Mouse (Mus musculus): ENCODE measurements around the gene Inhbe.

Inhbe gene

DNA sequence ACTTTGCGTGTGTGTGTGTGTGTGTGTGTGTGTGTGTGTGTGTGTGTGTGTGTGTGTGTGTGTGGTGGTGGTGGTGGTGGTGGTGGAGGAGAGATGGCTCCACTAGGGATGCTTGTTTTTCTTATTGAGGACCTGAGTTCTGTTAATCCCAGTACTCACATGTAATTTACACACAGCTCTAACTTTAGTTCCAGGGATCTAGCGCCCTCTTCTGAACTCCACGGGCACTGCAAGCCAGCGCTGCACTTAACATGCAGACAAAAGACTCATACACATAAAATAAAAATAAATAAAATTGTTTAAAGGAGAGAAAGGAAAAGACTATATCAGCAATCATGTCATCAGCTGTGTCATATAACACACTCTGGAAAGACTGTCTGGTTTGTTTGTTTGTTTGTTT lies 5.3 kb downstream of the Inhbe start:
- in situ Hi-C loops (cut with MboI, MseI) = no loop called here

- in situ Hi-C loops (cut with MboI, MseI) = no loop called here
Observed at GRCm38 (mm10) chr10:127346173-127346572, 8.0 kb downstream of the Inhbe start.

GRCm38 (mm10) chr10:127343029-127343428 lies 11.2 kb downstream of the Inhbe start:
- in situ Hi-C loops (cut with MboI, MseI) = no loop called here

DNA sequence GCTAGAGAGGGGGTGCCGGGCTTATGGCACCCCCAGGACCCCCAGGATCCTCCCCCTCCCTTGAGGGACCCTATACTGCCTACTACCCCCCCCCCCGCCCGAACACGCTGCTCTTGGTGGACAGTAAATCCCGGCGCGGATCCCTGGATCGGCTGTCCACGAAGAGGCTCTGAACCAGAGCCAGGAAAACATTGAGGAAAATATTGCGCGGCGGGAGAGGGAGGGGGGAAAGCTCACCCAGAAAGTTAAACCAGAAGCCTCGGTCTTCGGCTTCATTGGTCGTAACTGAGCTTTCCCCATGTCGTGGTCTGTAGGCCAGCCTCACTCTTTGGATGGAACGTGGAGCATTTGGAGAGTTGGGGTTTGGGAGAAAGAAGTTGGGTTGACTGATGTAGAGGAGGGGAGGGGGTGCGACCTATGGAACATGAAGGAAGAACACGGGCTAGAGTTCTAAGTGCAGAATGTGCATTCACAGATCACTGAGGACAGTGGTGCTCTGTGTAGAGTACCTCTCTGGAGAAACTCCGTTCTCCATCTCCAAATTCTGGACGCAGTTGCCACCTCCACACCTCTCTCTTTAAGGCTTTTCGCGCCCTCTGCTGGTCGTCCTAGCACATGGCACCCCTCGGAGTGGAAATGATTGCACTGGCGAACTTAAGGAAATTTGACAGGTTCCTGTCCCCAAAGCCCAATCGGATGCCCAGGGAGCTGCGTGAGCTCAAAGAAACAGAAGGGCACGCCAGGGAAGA lies 12.1 kb downstream of the Inhbe start, which contains the start of gene Gli1:
Gene Gli1, minus strand, starts transcription at position 84 of the 749 bp plus-strand sequence.
- in situ Hi-C loops (cut with MboI, MseI) = no loop called here

DNA sequence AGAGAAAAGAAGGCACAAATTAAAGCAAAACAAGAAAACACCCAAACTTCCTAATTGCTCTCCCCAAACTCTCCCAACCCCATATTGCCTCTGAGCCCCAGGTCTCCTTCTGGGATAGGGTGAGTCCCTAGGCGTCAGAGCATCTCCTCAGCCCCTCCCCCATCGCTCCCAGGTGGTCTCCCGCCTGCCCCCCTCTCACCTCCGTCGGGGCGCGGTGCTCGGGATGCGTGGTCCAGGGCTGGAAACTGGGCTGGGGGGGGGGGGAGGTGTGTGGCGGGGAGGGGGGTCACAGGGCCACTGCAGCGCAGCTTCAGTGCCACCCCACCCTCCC lies 12.9 kb downstream of the Inhbe start:
- in situ Hi-C loops (cut with MboI, MseI) = no loop called here

DNA sequence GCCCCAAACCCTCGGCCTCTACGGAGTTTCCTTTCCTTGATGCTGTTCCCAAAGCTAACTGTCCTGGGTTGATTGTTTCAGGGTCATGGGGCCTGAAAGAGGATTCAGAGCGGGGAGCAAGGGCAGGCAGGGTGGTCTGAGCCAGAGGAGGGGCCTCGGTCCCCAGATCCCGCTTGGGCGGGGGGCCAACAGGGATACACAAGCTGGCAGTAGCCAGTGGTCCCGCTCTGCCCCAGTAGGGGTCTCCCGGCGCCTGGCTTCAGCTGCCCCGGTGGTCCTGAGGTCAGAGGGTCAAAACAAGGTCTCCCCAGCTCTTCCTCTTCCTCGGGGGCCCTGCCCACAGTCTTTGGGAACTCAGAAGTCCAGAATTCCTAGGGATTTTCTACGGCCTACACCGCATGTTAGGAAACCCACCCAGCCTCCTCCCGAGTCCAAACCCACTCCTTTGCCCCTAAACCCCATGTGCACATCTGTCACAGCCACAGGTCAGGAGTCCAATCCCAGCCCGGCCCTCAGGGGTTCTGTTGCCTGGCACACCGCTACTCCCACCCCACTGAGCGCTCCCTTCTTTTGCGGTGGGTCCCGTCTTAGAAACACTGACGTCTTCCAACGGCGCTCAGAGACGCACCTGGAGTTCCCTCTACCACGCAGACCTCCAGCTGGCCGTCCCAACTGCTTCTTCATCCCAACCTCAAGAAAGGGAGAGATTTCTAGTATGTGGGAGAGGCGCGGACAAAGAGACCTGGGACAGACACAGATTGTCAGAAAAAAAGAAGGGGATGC lies 13.4 kb downstream of the Inhbe start:
- in situ Hi-C loops (cut with MboI, MseI) = no loop called here

GRCm38 (mm10) chr10:127339683-127340576 lies 14.3 kb downstream of the Inhbe start:
- in situ Hi-C loops (cut with MboI, MseI) = loop anchor here in 1 of 2 experiments (10.0 kb wide), 1 partner anchor 155 kb away; the partner anchor contains the start of gene Slc26a10

- in situ Hi-C loops (cut with MboI, MseI) = loop anchor here in 1 of 2 experiments (10.0 kb wide), 1 partner anchor 154 kb away; the partner anchor contains the start of gene Slc26a10
Observed at GRCm38 (mm10) chr10:127338930-127339682, 15.1 kb downstream of the Inhbe start.

- in situ Hi-C loops (cut with MboI, MseI) = loop anchor here in 1 of 2 experiments (10.0 kb wide), 1 partner anchor 153 kb away; the partner anchor contains the start of gene Slc26a10
Observed at GRCm38 (mm10) chr10:127337536-127338099, 16.6 kb downstream of the Inhbe start.

GRCm38 (mm10) chr10:127336952-127337351 lies 17.3 kb downstream of the Inhbe start:
- in situ Hi-C loops (cut with MboI, MseI) = loop anchor here in 1 of 2 experiments (10.0 kb wide), 1 partner anchor 152 kb away; the partner anchor contains the start of gene Slc26a10

DNA sequence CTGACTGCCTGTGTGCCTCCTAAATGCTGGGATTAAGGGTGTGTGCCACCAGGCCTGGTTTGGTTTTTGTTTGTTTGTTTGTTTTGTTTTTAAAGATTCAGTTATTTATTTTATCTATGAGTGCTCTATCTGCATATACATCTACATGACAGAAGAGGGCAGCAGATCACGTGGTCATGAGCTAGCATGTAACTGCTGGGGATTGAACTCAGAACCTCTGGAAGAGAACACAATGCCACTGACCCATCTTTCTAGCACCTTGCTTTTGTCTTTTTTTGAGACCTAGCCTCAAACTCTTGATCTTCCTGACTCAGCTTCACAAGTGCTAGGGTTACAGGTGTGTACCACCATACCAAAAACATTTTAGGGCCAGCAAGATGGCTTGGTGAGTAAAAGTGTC lies 18.9 kb downstream of the Inhbe start:
- in situ Hi-C loops (cut with MboI, MseI) = loop anchor here in 1 of 2 experiments (10.0 kb wide), 1 partner anchor 150 kb away; the partner anchor contains the start of gene Slc26a10

DNA sequence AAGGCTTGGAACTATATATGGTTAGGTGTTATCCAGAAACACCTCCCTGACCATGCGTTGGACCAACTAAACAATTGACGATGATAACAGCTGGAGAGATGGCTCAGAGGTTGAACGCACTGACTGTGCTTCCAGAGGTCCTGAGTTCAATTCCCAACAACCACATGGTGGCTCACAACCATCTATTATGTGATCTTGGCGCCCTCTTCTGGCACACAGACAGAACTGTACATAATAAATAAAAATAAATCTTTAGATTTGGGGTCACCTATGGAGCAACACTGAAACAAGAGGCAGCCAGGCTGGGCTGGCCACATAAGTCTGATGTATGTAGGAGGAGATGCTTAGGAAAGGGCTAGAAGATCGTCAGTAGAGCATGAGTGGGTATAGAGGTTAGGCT lies 21.1 kb downstream of the Inhbe start:
- in situ Hi-C loops (cut with MboI, MseI) = loop anchor here (5.0 to 10.0 kb wide), 2 partner anchors 146 to 148 kb away; partner anchors contain the start of gene Slc26a10 (in 1 of the 2)

- in situ Hi-C loops (cut with MboI, MseI) = loop anchor here (5.0 to 10.0 kb wide), 2 partner anchors 145 to 148 kb away; partner anchors contain the start of gene Slc26a10 (in 1 of the 2)
Observed at GRCm38 (mm10) chr10:127332211-127332874, 21.9 kb downstream of the Inhbe start.

- in situ Hi-C loops (cut with MboI, MseI) = loop anchor here (5.0 to 10.0 kb wide), 2 partner anchors 143 to 145 kb away; partner anchors contain the start of gene Slc26a10 (in 1 of the 2)
Observed at GRCm38 (mm10) chr10:127330212-127330611, 24.0 kb downstream of the Inhbe start.

DNA sequence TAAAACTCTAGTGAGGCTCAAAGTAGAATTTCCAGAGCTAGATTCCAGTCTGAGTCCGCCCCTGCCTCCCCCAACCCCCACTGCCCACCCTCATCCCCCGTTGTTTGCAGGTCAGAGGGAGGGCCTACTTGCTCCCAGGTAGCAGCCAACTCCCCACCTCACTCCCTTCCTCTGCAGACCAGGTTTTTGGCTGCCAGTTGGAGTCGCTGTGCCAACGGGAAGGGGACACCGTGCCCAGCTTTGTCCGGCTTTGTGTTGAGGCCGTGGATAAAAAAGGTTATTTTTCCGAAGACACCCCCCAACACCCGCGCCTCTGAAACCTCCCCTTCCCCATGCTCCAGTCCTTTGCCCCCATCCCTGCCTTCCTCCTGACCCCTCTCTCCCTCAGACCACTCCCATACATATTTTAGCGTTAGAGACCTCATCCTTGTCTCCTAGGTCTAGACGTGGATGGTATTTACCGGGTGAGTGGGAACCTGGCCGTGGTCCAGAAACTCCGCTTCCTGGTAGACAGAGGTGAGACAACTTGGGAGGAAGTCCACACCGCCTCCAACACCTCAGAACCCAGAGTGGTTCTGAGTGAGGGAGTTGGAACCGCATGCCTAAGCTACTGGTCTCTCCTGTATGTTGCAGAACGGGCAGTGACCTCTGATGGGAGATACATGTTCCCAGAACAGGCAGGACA lies 26.6 kb downstream of the Inhbe start:
- in situ Hi-C loops (cut with MboI, MseI) = loop anchor here in 1 of 2 experiments (10.0 kb wide), 1 partner anchor 1007 kb away; the partner anchor contains the start of gene Cs

DNA sequence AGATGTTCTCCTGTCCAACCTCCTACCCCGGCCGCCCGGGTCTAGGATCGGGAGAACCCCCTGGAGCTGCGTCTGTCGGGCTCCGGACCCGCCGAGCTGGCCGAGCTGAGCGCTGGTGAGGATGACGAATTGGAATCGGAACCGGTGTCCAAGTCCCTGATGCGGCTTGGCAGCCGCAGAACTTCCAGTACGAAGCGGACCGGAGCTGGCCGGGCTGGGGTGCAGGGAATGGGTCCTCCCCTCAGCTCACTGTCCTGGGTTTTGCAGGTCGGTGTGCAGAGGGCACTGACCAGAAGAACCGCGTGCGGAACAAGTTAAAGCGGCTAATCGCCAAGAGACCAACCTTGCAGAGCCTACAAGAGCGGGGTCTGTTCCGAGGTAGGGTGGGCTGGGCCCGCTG lies 27.4 kb downstream of the Inhbe start:
- in situ Hi-C loops (cut with MboI, MseI) = loop anchor here in 1 of 2 experiments (10.0 kb wide), 1 partner anchor 1008 kb away; the partner anchor contains the start of gene Cs

GRCm38 (mm10) chr10:127326017-127326801 lies 28.0 kb downstream of the Inhbe start:
- in situ Hi-C loops (cut with MboI, MseI) = loop anchor here in 1 of 2 experiments (10.0 kb wide), 1 partner anchor 1009 kb away; the partner anchor contains the start of gene Cs

Measured in T-helper 17 cell (primary cell).